Mouse (Mus musculus): ENCODE data around the gene Elovl3.
A peak's percentile ranks its signal among the peaks of the same experiment; 100 is the strongest.
"Not testable (repeated sequence)": the region's sequence is repeated elsewhere in the genome, so short reads cannot be mapped to it uniquely, and the experiment has no call there.

Elovl3 gene

GRCm38 (mm10) chr19:46135789-46136638 is 4.3 kb downstream of the Elovl3 start:
- peak in 1 of 2 experiments; percentile 41 for DNase-seq (ENCODE audit: low spot score in 2 of 2)

GRCm38 (mm10) chr19:46136639-46137580 is 5.2 kb downstream of the Elovl3 start:
- DNase-seq (ENCODE audit: low spot score in 2 of 2): peak; percentile 43 to 56

- no peak for DNase-seq (ENCODE audit: low spot score in 2 of 2)
Observed at GRCm38 (mm10) chr19:46140324-46140723, 8.6 kb downstream of the Elovl3 start.

- DNase-seq (ENCODE audit: low spot score in 2 of 2): no peak
Observed at GRCm38 (mm10) chr19:46141091-46141490, 9.4 kb downstream of the Elovl3 start.

- no peak for DNase-seq (ENCODE audit: low spot score in 2 of 2)
Observed at GRCm38 (mm10) chr19:46147511-46148371, 16.0 kb downstream of the Elovl3 start, which contains the start of gene Pitx3. Gene Pitx3 (minus strand): TSS chr19:46148326.

GRCm38 (mm10) chr19:46148372-46148760 is 16.7 kb downstream of the Elovl3 start:
- peak; percentile 80 to 84 for DNase-seq (ENCODE audit: low spot score in 2 of 2)

- no peak for DNase-seq (ENCODE audit: low spot score in 2 of 2)
Observed at GRCm38 (mm10) chr19:46149091-46149490, 17.4 kb downstream of the Elovl3 start.

- DNase-seq (ENCODE audit: low spot score in 2 of 2): peak; percentile 97 to 99
Observed at GRCm38 (mm10) chr19:46152127-46152803, 20.6 kb downstream of the Elovl3 start, which contains the start of gene Gbf1. Gene Gbf1 (plus strand): TSS chr19:46152509.

- no peak for DNase-seq (ENCODE audit: low spot score in 2 of 2)
Observed at GRCm38 (mm10) chr19:46165950-46166349, 34.3 kb downstream of the Elovl3 start.

GRCm38 (mm10) chr19:46167169-46167568 is 35.5 kb downstream of the Elovl3 start:
- DNase-seq (ENCODE audit: low spot score in 2 of 2): not testable (repeated sequence)

GRCm38 (mm10) chr19:46169396-46169795 is 37.7 kb downstream of the Elovl3 start:
- no peak for DNase-seq (ENCODE audit: low spot score in 2 of 2)

- DNase-seq (ENCODE audit: low spot score in 2 of 2): no peak
Observed at GRCm38 (mm10) chr19:46169913-46170312, 38.2 kb downstream of the Elovl3 start.

GRCm38 (mm10) chr19:46172541-46172940 is 40.8 kb downstream of the Elovl3 start:
- no peak for DNase-seq (ENCODE audit: low spot score in 2 of 2)

- no peak for DNase-seq (ENCODE audit: low spot score in 2 of 2)
Observed at GRCm38 (mm10) chr19:46175173-46175572, 43.5 kb downstream of the Elovl3 start.

- DNase-seq (ENCODE audit: low spot score in 2 of 2): no peak
Observed at GRCm38 (mm10) chr19:46177046-46177445, 45.3 kb downstream of the Elovl3 start.

GRCm38 (mm10) chr19:46180274-46180673 is 48.6 kb downstream of the Elovl3 start:
- no peak for DNase-seq (ENCODE audit: low spot score in 2 of 2)

- DNase-seq (ENCODE audit: low spot score in 2 of 2): no peak
Observed at GRCm38 (mm10) chr19:46182241-46182640, 50.5 kb downstream of the Elovl3 start.
